Mouse (Mus musculus) limb, embryonic 11.5 days (tissue): ENCODE measurements around the gene Slc6a5. TPM values are rescaled to one million over a fixed set of nuclear protein-coding genes. Genes with fewer than 3 reads are reported as not detected.

ENCODE experiments used
- ATAC-seq: fragments of 200-750 bp; cut with Nextera tagmentation; 2 replicates; pipeline ENCODE4 v1.8.0; 2017; ENCODE audit warnings: low read depth; ENCODE audit not compliant: insufficient number of reproducible peaks, low FRiP score, low TSS enrichment
- DNase-seq: peaks from one replicate; pipeline ENCODE4 v3.0.0-alpha.2; 2015; ENCODE audit warnings: low spot score
- H3K27ac ChIP-seq: fragments of 300-500 bp; sonication (generic); replicated peaks from 2 replicates; pipeline ENCODE4 v1.5.1; 2014; ENCODE audit warnings: low read depth, mild to moderate bottlenecking, low read length
- H3K27me3 ChIP-seq: fragments of 300-500 bp; sonication (generic); 2 replicates; pipeline ENCODE4 v1.6.1; 2014; ENCODE audit warnings: mild to moderate bottlenecking, low read length, mixed read lengths; ENCODE audit not compliant: control insufficient read depth, insufficient read depth
- H3K36me3 ChIP-seq: fragments of 300-500 bp; sonication (generic); 2 replicates; pipeline ENCODE4 v1.6.1; 2014; ENCODE audit warnings: mild to moderate bottlenecking, low read length, moderate library complexity, mixed read lengths; ENCODE audit not compliant: control insufficient read depth, insufficient read depth
- H3K4me1 ChIP-seq: fragments of 300-500 bp; sonication (generic); 2 replicates; pipeline ENCODE4 v1.6.1; 2014; ENCODE audit warnings: low read length, mixed read lengths; ENCODE audit not compliant: control insufficient read depth, insufficient read depth
- H3K4me2 ChIP-seq: fragments of 300-500 bp; sonication (generic); 2 replicates; pipeline ENCODE4 v1.6.1; 2014; ENCODE audit warnings: low read depth, mild to moderate bottlenecking, moderate library complexity; ENCODE audit not compliant: severe bottlenecking
- H3K4me3 ChIP-seq: fragments of 300-500 bp; sonication (generic); 2 replicates; pipeline ENCODE4 v1.5.1; 2014; ENCODE audit warnings: low read depth, low read length
- H3K9ac ChIP-seq: fragments of 300-500 bp; sonication (generic); 2 replicates; pipeline ENCODE4 v1.6.1; 2014; ENCODE audit warnings: mild to moderate bottlenecking, low read length
- H3K9me3 ChIP-seq: fragments of 300-500 bp; sonication (generic); 2 replicates; pipeline ENCODE4 v1.6.1; 2016; ENCODE audit warnings: low read length; ENCODE audit not compliant: control insufficient read depth
- WGBS: fragments of 180-500 bp; shearing (Covaris S2); extraction: QIAGEN DNeasy Blood & Tissue Kit; methylation state at CpG from one replicate; pipeline ENCODE4 v1.1.7; 2014; 5-methylcytosine and 5-hydroxymethylcytosine counted together
- polyA plus RNA-seq: library from polyadenylated mRNA; unstranded; fragments of >200 nt; fragmentation: Nextera tagmentation; extraction: Ambion mirVana; gene quantifications from 2 replicates; pipeline ENCODE4 v1.2.1, GENCODE M21; 2014

Slc6a5 gene
- polyA plus RNA-seq, 1 experiment from 2014 or later = not detected

DNA sequence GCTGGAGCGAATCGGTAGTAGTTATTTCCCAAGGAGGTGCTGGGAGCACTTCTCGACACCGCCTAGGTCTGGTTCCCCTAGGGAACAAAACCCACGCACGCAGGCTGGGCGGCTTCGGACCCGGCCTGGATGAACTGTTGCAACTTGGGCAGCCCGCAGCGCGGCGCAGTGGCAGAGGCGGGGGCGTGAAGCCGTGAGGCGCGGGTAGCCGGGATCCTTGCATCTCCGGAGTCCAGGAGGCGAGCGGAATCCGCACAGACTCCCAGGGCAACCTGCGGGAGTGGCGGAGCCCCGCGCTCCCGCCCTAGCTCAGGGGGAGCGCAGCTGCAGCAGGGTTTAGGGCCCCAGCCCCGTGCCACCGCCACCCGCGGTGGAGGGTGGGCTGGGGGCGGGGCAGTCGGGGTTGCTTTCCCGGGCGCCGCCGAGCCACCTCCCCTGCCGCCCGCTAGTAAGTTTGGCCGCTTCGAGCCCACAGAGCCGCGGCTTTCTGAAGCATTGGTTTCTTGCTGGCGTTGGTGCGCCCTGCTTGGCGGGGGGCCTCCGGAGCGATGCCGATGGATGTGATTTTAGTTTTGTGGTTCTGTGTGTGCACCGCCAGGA, 65.0 kb downstream of the Slc6a5 start, which contains the start of gene Nell1:
TSS of gene Nell1 (plus strand) at position 24 of the 600 bp plus-strand sequence.
- no peak within 1 kb of the TSS for H3K27ac ChIP-seq
- under 1% methylated on average over 52 of the region's 52 CpGs for WGBS
- H3K4me1 ChIP-seq = peaks cover 7% of the 10 kb centered on the region
- H3K36me3 ChIP-seq = no peaks in the 10 kb centered on the region
- H3K4me3 ChIP-seq = peak within 1 kb of the TSS; percentile 46
- ATAC-seq (peak; percentile 55; the same call in 1 of the 2 replicates), DNase-seq (peak; percentile 66)
- H3K9ac ChIP-seq = peak within 1 kb of the TSS; percentile 35; the same call in 1 of the 2 replicates
- peaks cover 48% of the 10 kb centered on the region for H3K27me3 ChIP-seq
- no peaks in the 10 kb centered on the region for H3K9me3 ChIP-seq
- peak within 1 kb of the TSS; percentile 89 for H3K4me2 ChIP-seq

DNA sequence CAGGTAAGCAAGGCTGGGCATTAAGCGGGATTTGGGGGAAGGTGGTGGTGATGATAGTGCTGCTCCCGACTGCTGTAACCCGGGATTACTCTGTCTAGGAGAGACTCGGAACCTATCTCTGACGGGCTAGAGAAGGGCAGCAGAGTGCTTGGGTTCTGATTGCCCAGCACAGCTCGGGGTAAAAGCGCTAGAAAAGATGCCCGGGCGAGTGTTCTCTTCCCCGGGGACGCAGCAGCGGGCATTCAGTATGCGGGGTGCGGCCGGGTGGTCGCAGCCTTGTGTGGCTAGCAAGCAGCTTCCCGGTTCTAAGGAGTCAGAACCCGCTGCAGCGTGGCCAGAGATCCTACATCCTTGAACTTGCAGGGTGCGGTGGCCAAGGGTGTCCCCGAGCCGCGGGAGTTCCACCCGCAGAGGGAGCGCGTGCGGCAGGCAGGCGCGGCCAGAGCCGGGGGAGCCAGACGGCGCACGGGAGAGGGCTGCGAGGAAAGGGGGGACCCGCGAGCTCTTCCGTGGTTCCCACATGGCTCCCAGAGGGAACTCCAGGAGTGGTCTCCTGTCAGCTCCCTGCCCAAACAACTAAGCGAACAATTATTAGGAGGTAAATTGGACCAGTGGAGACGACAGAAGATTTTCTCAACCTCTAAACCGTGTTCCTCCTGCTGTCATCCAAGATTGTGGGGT, 65.6 kb downstream of the Slc6a5 start:
- DNase-seq (peak; percentile 50), ATAC-seq (0 out of 2 replicates have a peak, but pooled peaks have one; percentile 24)
- Histone ChIP-seq H3K9me3 (no peaks in the 10 kb centered on the region), H3K4me3 (peak overlapping the region; percentile 46), H3K27ac (no peak overlapping the region), H3K27me3 (peaks cover 51% of the 10 kb centered on the region), H3K4me2 (peak overlapping the region; percentile 89), H3K36me3 (no peaks in the 10 kb centered on the region), H3K4me1 (peaks cover 7% of the 10 kb centered on the region), H3K9ac (peak overlapping the region; percentile 35; the same call in 1 of the 2 replicates)
- WGBS = 0% methylated on average over 40 of the region's 40 CpGs

DNA sequence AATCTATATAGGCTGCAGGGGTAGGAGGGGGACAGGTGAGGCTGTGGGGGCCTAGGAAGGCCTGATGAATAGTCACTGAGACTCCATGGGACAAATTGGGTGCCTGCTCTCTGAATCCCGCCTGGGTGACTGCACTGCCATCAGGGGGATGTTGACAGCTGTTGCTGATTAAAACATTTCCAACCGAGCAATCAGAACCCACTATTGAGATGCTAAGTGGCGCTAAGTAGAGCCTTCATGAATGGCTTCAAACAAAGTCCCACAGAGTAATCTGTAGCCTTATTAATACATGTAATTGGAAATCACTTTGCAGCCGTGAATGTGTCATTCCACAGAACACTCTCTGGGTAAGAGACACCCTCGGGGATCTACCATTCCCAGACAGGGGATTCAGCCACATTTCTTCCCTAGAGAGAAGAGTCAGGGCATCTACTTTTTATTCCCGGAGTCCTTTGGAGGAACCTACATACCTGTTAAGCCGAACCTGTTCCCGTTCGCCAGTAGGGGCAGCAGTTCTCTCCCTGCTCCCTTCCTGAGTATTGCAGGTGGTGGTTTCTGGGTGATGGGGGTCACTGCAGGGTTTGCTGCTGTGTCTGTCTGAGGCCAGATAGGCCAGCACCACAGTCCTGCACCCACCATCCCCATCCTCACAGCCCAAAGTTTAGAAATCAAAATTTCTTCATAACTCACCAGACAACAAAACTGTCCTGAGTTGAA, 71.7 kb downstream of the Slc6a5 start:
- H3K9ac ChIP-seq = no peak overlapping the region
- no peak for ATAC-seq
- DNase-seq = peak; percentile 37

DNA sequence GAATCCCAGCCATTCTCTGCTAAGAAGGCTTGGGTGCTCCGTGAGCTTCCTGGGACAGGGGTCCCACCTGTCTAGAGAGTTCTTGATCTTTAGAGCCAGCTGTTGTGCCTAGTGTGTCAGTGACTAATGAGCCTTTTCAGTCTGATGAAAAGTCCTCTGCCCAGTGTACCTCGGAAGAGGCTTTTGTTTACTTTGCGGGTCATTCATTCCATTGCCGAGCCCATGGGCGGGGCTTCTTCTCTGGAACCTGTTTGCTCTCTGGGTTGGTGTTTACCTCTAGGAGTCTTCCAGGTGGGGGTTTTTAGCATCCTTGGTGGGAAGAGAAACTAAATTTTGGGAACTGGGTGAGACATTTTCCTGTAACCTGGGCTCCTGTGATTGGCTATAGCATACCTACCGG, 74.8 kb downstream of the Slc6a5 start:
- Histone ChIP-seq H3K27ac (no peak overlapping the region), H3K27me3 (0 out of 2 replicates have a peak, but pooled peaks cover 5% of the 10 kb centered on the region), H3K4me3 (no peak overlapping the region), H3K4me2 (no peak overlapping the region), H3K9me3 (no peaks in the 10 kb centered on the region), H3K9ac (no peak overlapping the region), H3K36me3 (no peaks in the 10 kb centered on the region), H3K4me1 (no peaks in the 10 kb centered on the region)
- 41% methylated on average over 6 of the region's 6 CpGs for WGBS
- ATAC-seq (no peak), DNase-seq (no peak)

More for the DNA sequence above, 71.7 kb downstream of the Slc6a5 start:
- Histone ChIP-seq H3K27ac (no peak overlapping the region), H3K27me3 (peaks cover 20% of the 10 kb centered on the region), H3K4me2 (no peak overlapping the region), H3K4me3 (no peak overlapping the region), H3K4me1 (no peaks in the 10 kb centered on the region), H3K36me3 (no peaks in the 10 kb centered on the region), H3K9me3 (no peaks in the 10 kb centered on the region)
- 13% methylated on average over 9 of the region's 9 CpGs for WGBS

GRCm38 (mm10) chr7:49985947-49986346, 76.0 kb downstream of the Slc6a5 start:
- H3K9me3 ChIP-seq = no peaks in the 10 kb centered on the region
- no peaks in the 10 kb centered on the region for H3K4me1 ChIP-seq
- H3K4me2 ChIP-seq = no peak overlapping the region
- no peak overlapping the region for H3K4me3 ChIP-seq
- no peak overlapping the region for H3K9ac ChIP-seq
- 92% methylated on average over 8 of the region's 8 CpGs for WGBS
- DNase-seq (no peak), ATAC-seq (no peak)
- H3K27ac ChIP-seq = no peak overlapping the region
- H3K27me3 ChIP-seq = no peaks in the 10 kb centered on the region
- H3K36me3 ChIP-seq = no peaks in the 10 kb centered on the region

- H3K36me3 ChIP-seq = no peaks in the 10 kb centered on the region
- DNase-seq (no peak), ATAC-seq (no peak)
- no peak overlapping the region for H3K27ac ChIP-seq
- H3K4me2 ChIP-seq = no peak overlapping the region
- no peak overlapping the region for H3K9ac ChIP-seq
- no peaks in the 10 kb centered on the region for H3K27me3 ChIP-seq
- H3K9me3 ChIP-seq = no peaks in the 10 kb centered on the region
- no peak overlapping the region for H3K4me3 ChIP-seq
- WGBS = 79% methylated on average over 4 of the region's 4 CpGs
- no peaks in the 10 kb centered on the region for H3K4me1 ChIP-seq
Observed at GRCm38 (mm10) chr7:49999321-49999720, 89.4 kb downstream of the Slc6a5 start.

DNA sequence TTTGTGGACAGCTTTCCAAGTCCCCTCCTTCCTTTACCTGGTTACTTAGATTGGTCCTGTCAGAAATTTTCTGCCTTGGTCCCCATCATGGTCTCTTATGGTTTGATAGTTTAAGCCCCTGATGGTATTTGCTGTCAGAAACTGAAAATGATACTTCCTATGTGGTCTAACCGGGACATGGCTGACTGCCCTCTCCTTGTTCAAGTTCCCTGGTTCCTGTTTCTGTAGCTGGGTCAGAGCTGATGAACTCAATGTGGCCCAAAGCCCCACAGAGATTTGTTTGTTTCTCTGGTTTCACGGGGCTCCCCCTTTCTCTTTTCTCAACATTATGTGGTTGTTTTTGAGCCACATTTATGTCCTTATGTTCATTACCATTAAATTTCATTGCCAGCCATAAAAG, 95.3 kb downstream of the Slc6a5 start:
- no peak overlapping the region for H3K9ac ChIP-seq
- no peak overlapping the region for H3K4me3 ChIP-seq
- peak; percentile 36; the same call in 1 of the 2 replicates for ATAC-seq
- no peaks in the 10 kb centered on the region for H3K36me3 ChIP-seq
- no peaks in the 10 kb centered on the region for H3K27me3 ChIP-seq
- H3K4me2 ChIP-seq = no peak overlapping the region
- no peak overlapping the region for H3K27ac ChIP-seq
- WGBS = 41% methylated on average over 2 of the region's 2 CpGs
- no peaks in the 10 kb centered on the region for H3K4me1 ChIP-seq
- no peaks in the 10 kb centered on the region for H3K9me3 ChIP-seq
- peak; percentile 27 for DNase-seq
